Mouse (Mus musculus) forebrain, postnatal 0 days (tissue): ENCODE data around the gene Adamts8. TPM values are rescaled to one million over a fixed set of nuclear protein-coding genes. Genes with fewer than 3 reads are reported as not detected.

Experiments used
- ATAC-seq: fragments of 200-750 bp; cut with Nextera tagmentation; 2 replicates; pipeline ENCODE4 v1.8.0; 2017; ENCODE audit warnings: mild to moderate bottlenecking, moderate library complexity
- DNase-seq: peaks from one replicate; pipeline ENCODE4 v3.0.0-alpha.2; 2015
- H3K27ac ChIP-seq: fragments of 300-500 bp; sonication (generic); 2 replicates; pipeline ENCODE4 v1.5.1; 2014; ENCODE audit warnings: low read depth, mild to moderate bottlenecking, antibody characterized with exemption, low read length, moderate library complexity, mixed read lengths
- H3K27me3 ChIP-seq: fragments of 300-500 bp; sonication (generic); 2 replicates; pipeline ENCODE4 v1.6.1; 2014; ENCODE audit warnings: mild to moderate bottlenecking, low read length, mixed read lengths; ENCODE audit not compliant: insufficient read depth
- H3K36me3 ChIP-seq: fragments of 300-500 bp; sonication (generic); 2 replicates; pipeline ENCODE4 v1.6.1; 2014; ENCODE audit warnings: mild to moderate bottlenecking, moderate library complexity; ENCODE audit not compliant: insufficient read depth
- H3K4me1 ChIP-seq: fragments of 300-500 bp; sonication (generic); 2 replicates; pipeline ENCODE4 v1.6.1; 2014; ENCODE audit warnings: antibody characterized with exemption; ENCODE audit not compliant: insufficient read depth
- H3K4me2 ChIP-seq: fragments of 300-500 bp; sonication (generic); 2 replicates; pipeline ENCODE4 v1.6.1; 2014; ENCODE audit warnings: low read depth, mild to moderate bottlenecking, moderate library complexity
- H3K4me3 ChIP-seq: fragments of 300-500 bp; sonication (generic); 2 replicates; pipeline ENCODE4 v1.5.1; 2014; ENCODE audit warnings: low read depth, low read length, mixed read lengths
- H3K9ac ChIP-seq: fragments of 300-500 bp; sonication (generic); 2 replicates; pipeline ENCODE4 v1.6.1; 2014; ENCODE audit warnings: mild to moderate bottlenecking
- H3K9me3 ChIP-seq: fragments of 300-500 bp; sonication (generic); 2 replicates; pipeline ENCODE4 v1.6.1; 2016; ENCODE audit warnings: low read length
- CTCF ChIP-seq: sonication (generic); IDR thresholded peaks from 2 replicates; pipeline ENCODE4 v1.5.1; 2016; ENCODE audit warnings: antibody characterized with exemption, control low read depth, low read depth
- WGBS: fragments of 180-500 bp; shearing (Covaris S2); extraction: QIAGEN DNeasy Blood & Tissue Kit; methylation state at CpG from one replicate; pipeline ENCODE4 v1.1.7; 2014; 5-methylcytosine and 5-hydroxymethylcytosine counted together
- polyA plus RNA-seq: library from polyadenylated mRNA; unstranded; fragments of >200 nt; fragmentation: Nextera tagmentation; extraction: Ambion mirVana; gene quantifications from 2 replicates; pipeline ENCODE4 v1.2.1, GENCODE M21; 2015
- total RNA-seq: library from RNA; depleted of rRNA; stranded (reverse); fragments of >200 nt; gene quantifications from 2 replicates; pipeline ENCODE4 v1.2.3, GENCODE M21; 2014

Gene Adamts8
- total and polyA plus RNA-seq, 2 experiments from 2014 or later: 1.7 to 3.0 TPM

- Histone ChIP-seq H3K4me1 (no peaks in the 10 kb centered on the region), H3K27me3 (no peaks in the 10 kb centered on the region), H3K4me3 (no peak overlapping the region), H3K36me3 (no peaks in the 10 kb centered on the region), H3K9ac (no peak overlapping the region), H3K27ac (no peak overlapping the region), H3K4me2 (no peak overlapping the region), H3K9me3 (no peaks in the 10 kb centered on the region)
- WGBS: 92% methylated on average over 10 of the region's 10 CpGs
- DNase-seq: no peak
- TF ChIP-seq CTCF: no peak
- ATAC-seq: no peak
Measured at GRCm38 (mm10) chr9:30905861-30906260, 36.5 kb upstream of the Adamts8 start.

DNA sequence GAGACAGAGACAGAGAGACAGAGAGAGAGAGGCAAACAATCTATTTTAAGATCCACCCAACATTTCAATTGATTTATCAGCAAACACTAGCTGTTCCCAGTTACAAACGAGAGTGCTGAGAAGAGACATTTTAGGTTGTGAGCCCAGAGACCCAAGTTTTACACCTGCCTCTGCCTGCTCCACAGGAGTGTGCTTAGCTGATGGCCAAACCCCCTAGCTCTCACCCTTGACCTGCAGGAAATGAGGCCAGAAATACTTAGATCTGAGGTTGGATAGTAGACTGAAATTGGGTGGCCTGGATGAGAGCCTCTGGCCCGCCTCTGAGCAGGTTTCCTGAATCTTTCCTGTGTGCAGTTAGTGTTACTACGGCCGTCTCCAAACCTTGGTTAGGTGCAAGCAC, 35.9 kb upstream of the Adamts8 start:
- H3K9ac ChIP-seq: no peak overlapping the region
- H3K4me3 ChIP-seq: no peak overlapping the region
- TF ChIP-seq CTCF: no peak
- no peaks in the 10 kb centered on the region for H3K9me3 ChIP-seq
- H3K27me3 ChIP-seq: no peaks in the 10 kb centered on the region
- ATAC-seq: no peak
- no peaks in the 10 kb centered on the region for H3K4me1 ChIP-seq
- WGBS: 92% methylated on average over 4 of the region's 4 CpGs
- H3K4me2 ChIP-seq: no peak overlapping the region
- no peaks in the 10 kb centered on the region for H3K36me3 ChIP-seq
- DNase-seq: no peak
- no peak overlapping the region for H3K27ac ChIP-seq

DNA sequence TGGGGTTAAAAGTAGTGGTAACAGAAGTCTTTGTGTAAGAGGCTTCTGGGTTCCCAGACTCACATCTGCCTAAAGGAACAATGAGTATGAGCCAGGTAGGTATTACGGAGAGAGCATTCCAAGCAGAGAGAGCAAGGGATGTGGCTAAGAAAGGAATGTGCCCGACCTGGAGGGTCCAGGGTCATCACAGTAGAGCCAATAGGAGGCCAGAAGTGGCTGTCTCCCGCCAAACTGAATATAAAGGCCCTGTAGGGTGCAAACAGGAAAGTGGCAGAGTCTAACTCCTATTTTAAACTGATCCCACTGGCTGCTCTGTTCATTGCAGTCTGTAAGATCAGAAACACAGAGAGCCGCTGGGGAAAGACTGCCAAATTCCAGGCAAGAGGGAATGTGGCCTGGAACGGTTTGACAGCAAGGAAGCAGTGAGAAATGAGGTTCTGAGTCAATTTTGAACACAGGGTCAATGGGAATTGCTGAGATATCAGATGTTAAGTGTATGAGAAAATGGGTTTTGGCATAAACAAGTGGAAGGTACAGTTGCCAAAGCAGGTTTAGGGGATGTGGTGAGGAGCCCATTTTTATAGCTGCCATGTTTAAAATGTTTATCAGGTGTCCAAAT, 34.6 kb upstream of the Adamts8 start:
- ATAC-seq (no peak), DNase-seq (no peak)
- H3K9ac ChIP-seq: no peak overlapping the region
- H3K4me3 ChIP-seq: no peak overlapping the region
- TF ChIP-seq CTCF: no peak
- H3K36me3 ChIP-seq: no peaks in the 10 kb centered on the region
- no peak overlapping the region for H3K27ac ChIP-seq
- 41% methylated on average over 5 of the region's 5 CpGs for WGBS
- H3K9me3 ChIP-seq: no peaks in the 10 kb centered on the region
- no peak overlapping the region for H3K4me2 ChIP-seq
- H3K27me3 ChIP-seq: no peaks in the 10 kb centered on the region
- H3K4me1 ChIP-seq: no peaks in the 10 kb centered on the region

DNA sequence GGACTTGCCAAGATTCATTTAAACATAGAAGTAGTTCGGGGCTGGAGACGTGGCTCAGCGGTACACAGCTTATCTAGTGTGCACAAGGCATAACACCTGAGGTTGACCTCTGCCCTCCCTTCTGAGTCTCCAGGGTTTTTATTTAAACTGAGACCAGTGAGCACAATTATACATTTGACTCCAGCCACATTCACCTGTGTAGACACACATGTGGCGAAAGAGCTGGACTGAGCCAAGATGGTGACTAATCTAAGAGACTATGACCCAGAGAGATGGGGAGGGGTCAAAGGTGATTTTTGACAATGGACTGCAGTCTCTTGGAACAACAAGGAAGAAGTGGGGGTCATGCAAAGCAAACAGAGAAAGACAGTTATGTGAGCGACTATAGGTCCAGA, 34.1 kb upstream of the Adamts8 start:
- no peak for DNase-seq
- Histone ChIP-seq H3K4me3 (no peak overlapping the region), H3K4me1 (no peaks in the 10 kb centered on the region), H3K4me2 (no peak overlapping the region), H3K9me3 (no peaks in the 10 kb centered on the region), H3K27ac (no peak overlapping the region), H3K36me3 (no peaks in the 10 kb centered on the region), H3K27me3 (no peaks in the 10 kb centered on the region), H3K9ac (no peak overlapping the region)
- WGBS: 87% methylated on average over 5 of the region's 5 CpGs
- no peak for TF ChIP-seq CTCF
- no peak for ATAC-seq

DNA sequence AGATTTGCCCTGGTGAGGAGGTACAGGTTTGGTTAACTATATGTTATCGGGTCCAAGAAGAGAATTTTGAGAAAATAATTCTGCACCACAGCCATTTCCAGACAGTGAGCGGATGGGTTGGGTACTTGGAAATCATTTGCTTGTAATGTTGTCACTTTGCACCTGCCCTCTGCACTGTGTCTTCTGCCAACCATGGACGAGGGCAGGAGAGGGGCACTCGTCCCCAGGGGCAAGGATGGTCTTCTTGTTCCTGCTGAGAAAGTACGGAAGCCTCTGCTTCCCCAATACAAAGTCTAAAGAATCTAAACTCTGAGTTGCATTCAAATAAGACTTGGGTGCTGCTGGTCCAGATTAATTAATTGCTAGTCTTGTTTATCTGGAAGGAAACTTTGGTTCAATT, 33.4 kb upstream of the Adamts8 start:
- no peak for TF ChIP-seq CTCF
- H3K27me3 ChIP-seq: no peaks in the 10 kb centered on the region
- H3K4me2 ChIP-seq: no peak overlapping the region
- ATAC-seq (no peak), DNase-seq (no peak)
- 81% methylated on average over 5 of the region's 5 CpGs for WGBS
- no peaks in the 10 kb centered on the region for H3K9me3 ChIP-seq
- H3K9ac ChIP-seq: no peak overlapping the region
- no peak overlapping the region for H3K4me3 ChIP-seq
- H3K36me3 ChIP-seq: no peaks in the 10 kb centered on the region
- H3K27ac ChIP-seq: no peak overlapping the region
- H3K4me1 ChIP-seq: no peaks in the 10 kb centered on the region

GRCm38 (mm10) chr9:30910491-30910890, 31.9 kb upstream of the Adamts8 start:
- H3K27me3 ChIP-seq: no peaks in the 10 kb centered on the region
- no peak for TF ChIP-seq CTCF
- H3K9ac ChIP-seq: no peak overlapping the region
- H3K4me3 ChIP-seq: no peak overlapping the region
- H3K4me2 ChIP-seq: no peak overlapping the region
- DNase-seq: no peak
- H3K9me3 ChIP-seq: no peaks in the 10 kb centered on the region
- ATAC-seq: no peak
- no peaks in the 10 kb centered on the region for H3K36me3 ChIP-seq
- H3K4me1 ChIP-seq: no peaks in the 10 kb centered on the region
- 79% methylated on average over 5 of the region's 5 CpGs for WGBS
- H3K27ac ChIP-seq: no peak overlapping the region

GRCm38 (mm10) chr9:30912161-30912560, 30.2 kb upstream of the Adamts8 start:
- ATAC-seq (no peak), DNase-seq (no peak)
- no peak for TF ChIP-seq CTCF
- Histone ChIP-seq H3K4me1 (no peaks in the 10 kb centered on the region), H3K27me3 (no peaks in the 10 kb centered on the region), H3K4me2 (no peak overlapping the region), H3K27ac (no peak overlapping the region), H3K36me3 (no peaks in the 10 kb centered on the region), H3K9me3 (no peaks in the 10 kb centered on the region), H3K4me3 (no peak overlapping the region), H3K9ac (no peak overlapping the region)
- 69% methylated on average over 3 of the region's 3 CpGs for WGBS
